Mouse (Mus musculus) liver, adult (tissue): ENCODE results near the gene Rbms3.

Experiments used
- GATA4 ChIP-seq: IDR thresholded peaks from 2 replicates; pipeline ENCODE4 v1.6.1; 2014; ENCODE audit warnings: mild to moderate bottlenecking, low read length; ENCODE audit not compliant: insufficient replicate concordance

The Rbms3 gene

DNA sequence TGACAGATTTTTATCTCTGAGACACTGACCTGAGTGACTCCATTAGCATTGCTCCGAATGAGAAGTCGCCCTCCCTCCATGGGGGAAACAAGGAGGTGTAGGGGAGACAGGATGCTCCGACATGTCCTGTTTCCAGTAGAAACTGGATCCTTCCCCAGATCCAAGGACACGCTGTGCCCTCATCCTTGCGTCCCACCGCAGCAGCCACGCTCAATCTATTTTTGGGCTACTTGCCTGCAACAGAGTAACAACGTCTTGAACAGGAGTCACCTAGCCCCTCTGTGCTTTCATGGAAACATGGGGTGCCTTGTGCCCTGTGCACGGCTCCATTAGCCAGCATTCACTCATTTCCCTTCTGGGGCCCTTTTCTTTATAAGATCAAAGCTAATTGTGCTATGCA, at the start of gene Rbms3:
TSS of gene Rbms3 (minus strand) at position 143 of the 400 bp plus-strand sequence.
- no peak for TF ChIP-seq GATA4

DNA sequence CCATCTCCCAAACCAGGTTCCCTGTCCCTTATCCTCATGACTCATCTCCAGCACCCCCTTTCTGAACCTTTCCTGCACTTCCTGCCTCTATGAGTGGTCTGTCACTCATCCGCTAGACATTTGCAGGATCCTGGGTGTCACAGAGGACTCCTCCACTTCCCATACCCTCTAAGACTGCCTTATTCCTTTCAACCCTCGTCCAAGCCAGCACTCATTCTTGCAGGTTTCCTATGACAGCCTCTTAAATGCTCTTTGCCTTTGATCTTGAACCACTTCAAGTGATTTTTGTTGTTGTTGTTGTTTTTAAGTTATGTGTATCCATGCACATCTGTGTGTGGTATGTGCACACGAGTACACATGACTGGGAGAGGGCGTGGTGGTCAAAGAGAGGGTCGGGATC, 43.6 kb upstream of the Rbms3 start:
- no peak for TF ChIP-seq GATA4

DNA sequence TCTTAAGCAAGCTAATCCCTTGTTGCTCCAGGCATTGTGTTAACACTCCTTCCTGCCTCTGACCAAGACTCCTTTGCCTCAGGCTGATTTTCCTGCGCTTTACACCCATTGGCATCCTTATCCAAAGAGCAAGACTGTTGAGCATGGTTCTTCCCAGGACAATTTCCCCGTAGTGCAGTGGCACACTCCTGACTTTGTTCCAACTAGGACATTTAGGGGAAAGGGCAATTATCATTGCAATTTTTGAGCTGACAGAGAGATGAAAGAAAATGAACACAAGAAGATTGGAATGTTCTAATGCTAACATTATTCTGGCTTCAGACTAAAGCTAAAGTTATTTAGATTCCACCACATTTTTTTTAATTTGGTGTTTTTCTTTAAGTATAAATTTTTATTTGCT, 24.9 kb upstream of the Rbms3 start:
- no peak for TF ChIP-seq GATA4

GRCm38 (mm10) chr9:117653641-117654040, 23.9 kb upstream of the Rbms3 start:
- no peak; the same call in 1 of the 2 replicates for TF ChIP-seq GATA4

DNA sequence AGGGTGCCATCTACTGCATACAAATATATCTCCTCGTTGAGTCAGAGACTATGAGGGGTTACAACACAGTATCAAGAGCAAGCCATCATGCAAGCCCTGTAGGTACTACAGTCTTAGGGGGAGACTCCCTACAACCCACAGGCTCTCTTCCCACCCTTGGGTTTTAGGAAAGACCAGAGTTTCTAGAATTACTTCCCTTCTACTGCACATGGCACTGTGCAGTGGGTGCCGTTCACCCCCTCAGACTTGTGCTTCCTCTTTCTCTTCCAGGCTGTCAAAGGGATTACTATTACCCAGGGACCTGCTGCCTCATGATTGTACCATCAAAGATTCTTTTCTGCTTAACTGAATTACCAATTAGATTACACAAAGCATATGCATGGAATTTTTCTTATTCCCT, 16.4 kb upstream of the Rbms3 start:
- TF ChIP-seq GATA4: no peak

DNA sequence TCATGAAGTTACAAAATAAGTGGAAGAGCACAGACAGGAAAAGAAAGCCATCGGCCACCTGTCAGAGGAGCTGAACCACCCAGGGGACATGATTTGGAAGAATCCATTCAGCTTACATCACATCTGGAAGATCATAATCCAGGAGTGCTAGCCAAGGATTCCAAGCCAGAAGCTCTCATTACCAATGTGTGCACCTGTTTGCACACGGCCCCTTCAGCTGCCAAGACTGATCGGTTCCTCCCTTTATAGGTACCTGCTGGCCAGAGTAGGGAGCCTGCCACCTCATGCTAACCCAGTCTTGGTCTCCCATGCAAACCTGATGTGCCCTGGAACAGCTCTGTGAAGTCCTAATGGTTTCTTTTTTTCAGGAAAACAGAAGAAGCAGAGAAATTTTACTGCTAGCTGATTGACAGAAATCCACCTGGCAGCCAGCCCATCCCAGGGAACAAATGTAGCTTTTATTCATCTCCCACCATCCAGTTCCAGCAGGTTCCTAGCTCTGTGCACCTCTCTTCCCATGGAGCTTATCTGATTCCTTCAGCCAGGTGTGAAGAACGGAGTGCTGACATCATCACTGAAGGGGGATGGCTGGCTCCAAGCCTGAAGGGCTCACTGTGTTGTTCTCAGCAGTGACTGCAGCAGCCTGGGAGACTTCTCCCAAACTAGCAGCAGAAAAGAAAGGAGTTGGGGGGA, 11.5 kb upstream of the Rbms3 start:
- TF ChIP-seq GATA4: no peak

- TF ChIP-seq GATA4: no peak
Observed at GRCm38 (mm10) chr9:117638623-117639185, 9.0 kb upstream of the Rbms3 start.

DNA sequence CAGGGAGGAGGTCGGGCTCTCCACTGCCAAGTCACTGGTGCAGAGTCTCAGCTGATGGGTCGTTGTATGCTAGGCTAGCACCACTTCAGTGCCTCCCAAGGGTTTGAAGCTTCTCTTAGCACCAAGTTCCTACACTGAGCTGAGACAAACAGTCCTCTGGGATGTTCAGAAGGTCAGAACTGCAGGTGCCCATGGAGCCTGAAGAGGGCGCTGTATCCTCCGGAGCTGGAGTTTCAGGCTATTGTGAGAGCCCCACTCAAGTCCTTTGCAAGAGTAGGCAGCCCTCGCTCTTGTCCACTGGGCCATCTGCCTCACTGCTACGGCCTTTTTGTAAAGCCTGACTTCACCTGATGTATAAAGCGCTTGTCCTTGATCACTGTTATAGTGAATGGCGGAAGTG, 6.8 kb upstream of the Rbms3 start:
- no peak for TF ChIP-seq GATA4

DNA sequence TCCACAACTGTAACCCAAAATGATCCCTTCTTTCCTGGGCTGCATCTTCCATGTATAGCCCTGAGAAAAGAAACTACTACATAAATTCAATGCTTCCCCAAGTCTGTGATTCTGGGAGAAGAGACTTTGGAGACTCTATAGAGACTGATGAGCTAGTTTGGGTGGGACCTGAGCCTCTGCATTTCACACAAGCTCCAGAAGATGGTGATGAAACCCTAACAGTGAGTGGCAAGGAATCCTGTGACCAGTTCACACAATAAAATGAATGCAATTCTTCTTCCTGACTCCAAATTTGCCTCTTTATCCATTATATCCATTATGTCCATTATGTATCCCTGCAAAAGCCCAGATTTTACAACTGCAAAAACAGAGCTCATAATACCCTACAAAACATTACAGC, 2.5 kb downstream of the Rbms3 start:
- no peak for TF ChIP-seq GATA4

GRCm38 (mm10) chr9:117600781-117601180, 28.9 kb downstream of the Rbms3 start:
- TF ChIP-seq GATA4: no peak

- no peak for TF ChIP-seq GATA4
Observed at GRCm38 (mm10) chr9:117599341-117599740, 30.4 kb downstream of the Rbms3 start.

- TF ChIP-seq GATA4: no peak
Observed at GRCm38 (mm10) chr9:117596162-117596561, 33.6 kb downstream of the Rbms3 start.

GRCm38 (mm10) chr9:117585345-117585744, 44.4 kb downstream of the Rbms3 start:
- TF ChIP-seq GATA4: no peak

GRCm38 (mm10) chr9:117583638-117584037, 46.1 kb downstream of the Rbms3 start:
- TF ChIP-seq GATA4: no peak

- TF ChIP-seq GATA4: no peak
Observed at GRCm38 (mm10) chr9:117582591-117582990, 47.1 kb downstream of the Rbms3 start.

DNA sequence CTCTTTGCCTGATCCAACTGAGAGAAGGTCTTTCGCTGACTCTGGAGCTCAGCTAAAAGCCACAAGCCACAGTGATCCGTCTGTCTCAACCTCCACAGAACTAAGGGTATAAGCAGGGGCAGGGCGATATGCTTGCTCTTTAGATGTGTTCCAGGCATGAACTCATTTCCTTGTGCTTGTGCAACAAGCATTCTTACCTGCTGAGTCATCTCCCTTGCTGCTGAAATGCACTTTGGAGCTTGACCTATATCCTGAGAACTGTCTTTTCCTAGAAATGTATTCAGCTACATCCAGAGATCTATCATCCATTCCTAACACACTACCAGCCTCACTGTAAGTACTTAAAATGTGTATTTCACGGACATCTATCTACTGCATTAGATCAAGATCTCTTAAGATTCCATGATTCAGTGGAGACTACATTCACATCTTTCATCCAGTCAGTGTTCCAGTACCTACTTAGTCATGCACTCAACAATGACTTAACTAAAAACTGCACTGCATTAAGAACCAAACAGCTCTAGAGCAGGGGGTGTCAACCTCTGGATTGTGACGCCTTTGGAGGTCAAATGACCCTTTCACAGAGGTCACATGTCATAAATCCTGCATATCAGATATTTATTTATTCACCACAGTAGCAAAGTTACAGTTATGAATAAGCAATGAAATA, 58.4 kb downstream of the Rbms3 start:
- no peak for TF ChIP-seq GATA4
